Mouse (Mus musculus) hindbrain, embryonic 11.5 days (tissue): ENCODE measurements at regions not wholly inside any gene's neighbourhood (a gene's known extent, or its start where the extent isn't known, plus 50 kb on each side); places are given as distances from the start of the nearest gene placed in this dataset.

ENCODE experiments used
- ATAC-seq: fragments of 200-750 bp; cut with Nextera tagmentation; 2 replicates; pipeline ENCODE4 v1.8.0; 2017; ENCODE audit warnings: mild to moderate bottlenecking, moderate TSS enrichment, moderate library complexity; ENCODE audit not compliant: low FRiP score
- DNase-seq: peaks from one replicate; pipeline ENCODE4 v3.0.0-alpha.2; 2015; ENCODE audit warnings: low spot score
- H3K27ac ChIP-seq: fragments of 300-500 bp; sonication (generic); 2 replicates; pipeline ENCODE4 v1.5.1; 2014; ENCODE audit warnings: mild to moderate bottlenecking, low read depth, low read length
- H3K27me3 ChIP-seq: fragments of 300-500 bp; sonication (generic); 2 replicates; pipeline ENCODE4 v1.6.1; 2014; ENCODE audit warnings: mild to moderate bottlenecking, low read length, moderate library complexity, mixed read lengths; ENCODE audit not compliant: control insufficient read depth, insufficient read depth
- H3K36me3 ChIP-seq: fragments of 300-500 bp; sonication (generic); 2 replicates; pipeline ENCODE4 v1.6.1; 2014; ENCODE audit warnings: mild to moderate bottlenecking, low read length, moderate library complexity, mixed read lengths; ENCODE audit not compliant: control insufficient read depth, insufficient read depth
- H3K4me1 ChIP-seq: fragments of 300-500 bp; sonication (generic); replicated peaks from 2 replicates; pipeline ENCODE4 v1.6.1; 2014; ENCODE audit warnings: low read length, mixed read lengths; ENCODE audit not compliant: control insufficient read depth, insufficient read depth
- H3K4me2 ChIP-seq: fragments of 300-500 bp; sonication (generic); replicated peaks from 2 replicates; pipeline ENCODE4 v1.6.1; 2014; ENCODE audit warnings: mild to moderate bottlenecking, low read depth, low read length
- H3K4me3 ChIP-seq: fragments of 300-500 bp; sonication (generic); 2 replicates; pipeline ENCODE4 v1.5.1; 2014; ENCODE audit warnings: low read depth, low read length
- H3K9ac ChIP-seq: fragments of 300-500 bp; sonication (generic); 2 replicates; pipeline ENCODE4 v1.6.1; 2014; ENCODE audit warnings: low read depth, low read length
- H3K9me3 ChIP-seq: fragments of 300-500 bp; sonication (generic); 2 replicates; pipeline ENCODE4 v1.6.1; 2016; ENCODE audit warnings: low read length; ENCODE audit not compliant: control insufficient read depth
- WGBS: fragments of 180-500 bp; shearing (Covaris S2); extraction: QIAGEN DNeasy Blood & Tissue Kit; methylation state at CpG from one replicate; pipeline ENCODE4 v1.1.7; 2014; 5-methylcytosine and 5-hydroxymethylcytosine counted together

DNA sequence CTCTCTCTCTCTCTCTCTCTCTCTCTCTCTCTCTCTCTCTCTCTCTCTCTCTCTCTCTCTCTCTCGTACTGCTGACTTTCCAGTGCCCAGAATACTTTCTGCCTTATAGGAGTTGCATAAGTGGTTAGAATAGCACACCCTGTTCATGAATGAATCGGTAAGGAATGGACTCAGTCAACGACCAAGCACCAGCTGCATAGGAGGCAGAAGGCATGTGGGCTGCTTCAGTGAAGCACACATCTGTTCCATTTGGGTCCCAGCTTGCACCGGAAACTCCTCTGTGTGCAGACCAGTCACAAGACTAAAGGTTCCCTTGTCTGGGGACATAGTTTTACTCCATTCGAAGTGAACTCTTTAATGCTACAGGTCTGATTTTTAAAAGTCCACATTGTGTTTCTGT is 64.3 kb upstream of the Nphp3 start:
- 85% methylated on average over 5 of the region's 5 CpGs for WGBS
- no peaks in the 10 kb centered on the region for H3K27me3 ChIP-seq
- H3K4me3 ChIP-seq: no peak overlapping the region
- H3K9ac ChIP-seq: no peak overlapping the region
- no peak overlapping the region for H3K27ac ChIP-seq
- H3K9me3 ChIP-seq: no peaks in the 10 kb centered on the region
- ATAC-seq (no peak), DNase-seq (no peak)
- H3K4me1 ChIP-seq: no peaks in the 10 kb centered on the region
- no peak overlapping the region for H3K4me2 ChIP-seq
- no peaks in the 10 kb centered on the region for H3K36me3 ChIP-seq

DNA sequence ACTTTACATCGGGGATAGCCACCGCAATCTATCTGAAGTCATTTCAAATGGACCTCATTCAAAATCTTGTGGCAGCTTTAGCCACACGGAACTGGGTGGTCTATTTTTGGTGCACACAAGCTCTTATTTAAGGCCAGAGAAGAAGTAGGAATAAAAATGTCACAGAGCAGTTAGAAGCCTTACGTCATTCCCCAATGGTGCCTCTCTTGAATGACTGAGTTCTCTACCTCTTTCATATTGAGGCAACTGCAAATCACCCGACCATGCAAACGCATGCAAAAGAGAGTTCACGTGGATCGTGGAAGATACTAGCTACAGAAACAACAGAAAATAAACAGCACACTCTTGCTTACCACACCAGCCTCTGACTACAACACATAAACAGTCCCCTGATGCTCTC is 62.3 kb upstream of the Nphp3 start:
- 88% methylated on average over 8 of the region's 8 CpGs for WGBS
- no peak for DNase-seq

DNA sequence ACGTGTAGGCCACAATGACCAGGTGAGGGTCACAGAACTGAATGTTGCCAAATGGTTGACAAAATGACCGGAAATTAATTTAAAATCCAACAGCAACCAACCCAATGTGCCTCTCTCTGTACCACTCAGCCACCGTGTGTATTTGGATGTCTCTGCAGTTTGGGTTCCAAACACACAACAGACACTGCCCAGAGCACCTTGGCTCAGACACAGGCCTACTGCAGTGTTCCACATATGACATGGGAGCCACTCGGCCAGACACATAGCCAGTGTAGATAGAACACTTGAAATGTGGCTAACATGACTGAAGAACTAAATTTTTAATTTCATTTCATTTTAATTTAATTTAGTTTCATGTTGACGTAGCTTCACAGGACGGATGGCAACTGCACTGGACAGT is 61.8 kb upstream of the Nphp3 start:
- ATAC-seq (no peak), DNase-seq (no peak)
- H3K4me2 ChIP-seq: no peak overlapping the region
- no peaks in the 10 kb centered on the region for H3K9me3 ChIP-seq
- H3K27ac ChIP-seq: no peak overlapping the region
- H3K9ac ChIP-seq: no peak overlapping the region
- no peaks in the 10 kb centered on the region for H3K36me3 ChIP-seq
- no peaks in the 10 kb centered on the region for H3K4me1 ChIP-seq
- H3K4me3 ChIP-seq: no peak overlapping the region
- no peaks in the 10 kb centered on the region for H3K27me3 ChIP-seq
- WGBS: 93% methylated on average over 6 of the region's 6 CpGs

More for the DNA sequence above, 62.3 kb upstream of the Nphp3 start:
- no peak overlapping the region for H3K4me3 ChIP-seq
- no peaks in the 10 kb centered on the region for H3K36me3 ChIP-seq
- no peak for ATAC-seq
- H3K9me3 ChIP-seq: no peaks in the 10 kb centered on the region
- H3K4me2 ChIP-seq: no peak overlapping the region
- H3K4me1 ChIP-seq: no peaks in the 10 kb centered on the region
- H3K27me3 ChIP-seq: no peaks in the 10 kb centered on the region
- no peak overlapping the region for H3K9ac ChIP-seq
- H3K27ac ChIP-seq: no peak overlapping the region

DNA sequence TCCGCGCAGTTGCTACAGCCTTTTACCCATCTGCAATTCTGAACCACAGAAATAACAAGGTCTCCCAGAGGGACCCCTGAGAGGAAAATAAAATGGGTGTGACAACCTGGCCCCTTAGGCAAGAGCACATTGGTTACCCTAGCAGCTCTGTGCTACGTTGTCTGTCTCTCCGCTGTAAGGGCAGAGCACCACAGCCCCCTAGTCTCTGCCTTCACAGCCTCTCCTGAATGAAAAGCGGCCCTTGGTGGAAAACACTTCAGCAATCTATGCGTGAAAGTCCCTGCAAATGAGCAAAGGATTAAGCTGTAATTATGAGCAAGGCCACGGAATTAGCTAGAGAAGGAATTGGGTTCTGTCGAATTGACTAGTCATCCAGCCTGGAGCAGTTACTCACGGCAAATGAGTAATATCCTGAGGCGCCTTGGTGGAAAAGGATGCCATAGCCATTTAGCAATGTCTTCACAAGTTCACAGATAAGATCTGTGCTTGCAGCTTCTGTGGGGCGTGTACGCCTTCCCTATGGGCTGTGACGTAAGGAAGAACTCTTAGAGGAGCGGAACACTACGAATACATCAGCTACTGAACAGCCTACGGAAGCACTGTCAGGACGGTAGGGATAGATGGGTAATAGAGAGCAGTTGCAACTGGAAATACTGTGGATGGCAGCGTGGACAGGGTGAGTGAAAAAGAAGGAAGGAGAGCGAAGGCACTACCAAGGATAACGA is 61.0 kb upstream of the Nphp3 start:
- no peak overlapping the region for H3K4me3 ChIP-seq
- 86% methylated on average over 20 of the region's 20 CpGs for WGBS
- H3K4me1 ChIP-seq: no peaks in the 10 kb centered on the region
- no peaks in the 10 kb centered on the region for H3K27me3 ChIP-seq
- no peak overlapping the region for H3K4me2 ChIP-seq
- no peak overlapping the region for H3K27ac ChIP-seq
- no peak overlapping the region for H3K9ac ChIP-seq
- H3K9me3 ChIP-seq: no peaks in the 10 kb centered on the region
- DNase-seq (no peak), ATAC-seq (no peak)
- H3K36me3 ChIP-seq: no peaks in the 10 kb centered on the region

DNA sequence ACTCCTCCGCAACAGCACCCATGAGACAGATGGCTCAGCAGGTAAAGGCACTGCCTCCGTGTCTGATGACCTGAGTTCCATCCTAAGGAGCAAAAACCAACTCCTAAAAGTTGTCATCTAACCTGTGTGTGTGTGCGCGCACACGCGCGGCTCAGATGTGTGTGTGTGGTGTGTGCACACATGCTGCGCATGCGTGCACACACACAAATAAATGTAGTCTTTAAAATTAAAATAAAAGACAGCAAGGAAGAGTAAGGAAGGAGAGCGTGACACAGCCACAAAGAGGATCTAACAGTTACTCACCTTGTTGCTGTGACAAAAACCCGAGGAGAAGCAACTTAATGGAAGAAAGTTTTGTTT is 60.5 kb upstream of the Nphp3 start:
- WGBS: 95% methylated on average over 11 of the region's 11 CpGs
- ATAC-seq: no peak
- no peak overlapping the region for H3K9ac ChIP-seq
- no peak overlapping the region for H3K4me3 ChIP-seq
- H3K4me2 ChIP-seq: no peak overlapping the region
- no peaks in the 10 kb centered on the region for H3K9me3 ChIP-seq
- no peaks in the 10 kb centered on the region for H3K27me3 ChIP-seq
- H3K36me3 ChIP-seq: no peaks in the 10 kb centered on the region
- H3K27ac ChIP-seq: no peak overlapping the region
- DNase-seq: no peak
- no peaks in the 10 kb centered on the region for H3K4me1 ChIP-seq

DNA sequence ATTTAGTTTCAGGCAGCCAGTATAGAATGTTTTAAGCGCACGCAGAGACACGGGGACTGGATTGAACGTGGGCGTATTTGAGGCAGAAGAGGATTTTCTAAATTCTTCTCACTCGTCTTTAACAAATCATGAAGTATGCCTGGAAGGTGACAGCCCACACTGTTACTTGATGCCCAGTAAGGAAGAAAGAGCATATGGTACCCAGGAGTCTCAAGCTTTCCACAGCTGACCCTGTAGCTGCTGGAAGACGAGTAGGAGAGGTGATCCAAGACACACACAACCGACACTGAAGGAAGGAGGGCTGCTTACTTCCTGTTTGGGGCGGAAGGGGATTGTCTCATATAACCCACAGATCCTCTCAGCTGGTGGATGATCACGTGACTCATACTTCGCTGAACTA is 56.9 kb upstream of the Nphp3 start:
- no peak overlapping the region for H3K27ac ChIP-seq
- no peaks in the 10 kb centered on the region for H3K36me3 ChIP-seq
- H3K4me3 ChIP-seq: no peak overlapping the region
- no peak overlapping the region for H3K9ac ChIP-seq
- H3K9me3 ChIP-seq: no peaks in the 10 kb centered on the region
- H3K27me3 ChIP-seq: no peaks in the 10 kb centered on the region
- H3K4me2 ChIP-seq: no peak overlapping the region
- ATAC-seq (no peak), DNase-seq (no peak)
- 90% methylated on average over 11 of the region's 11 CpGs for WGBS
- H3K4me1 ChIP-seq: no peaks in the 10 kb centered on the region

DNA sequence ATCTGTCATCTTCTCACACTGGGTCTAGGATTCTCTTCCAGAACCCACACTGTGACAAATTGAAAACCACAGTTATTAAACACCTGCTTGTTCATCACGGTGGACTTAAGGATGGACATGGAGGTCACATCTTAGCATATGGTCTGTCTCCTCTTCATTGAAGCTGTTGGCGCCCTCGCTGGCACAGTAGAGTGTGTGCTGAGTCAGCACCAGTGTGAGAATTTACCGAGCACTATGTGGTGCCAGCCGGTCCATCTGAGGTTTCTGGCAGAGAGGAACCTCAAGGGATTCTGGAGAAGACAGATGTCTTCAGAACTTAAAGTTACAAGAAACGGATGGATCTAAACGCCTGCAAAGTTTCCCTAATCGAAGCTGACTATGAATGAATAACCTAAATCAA is 50.5 kb upstream of the Nphp3 start:
- no peak overlapping the region for H3K27ac ChIP-seq
- ATAC-seq (no peak), DNase-seq (no peak)
- H3K4me1 ChIP-seq: no peaks in the 10 kb centered on the region
- no peaks in the 10 kb centered on the region for H3K9me3 ChIP-seq
- 93% methylated on average over 8 of the region's 8 CpGs for WGBS
- no peaks in the 10 kb centered on the region for H3K27me3 ChIP-seq
- no peaks in the 10 kb centered on the region for H3K36me3 ChIP-seq
- no peak overlapping the region for H3K4me2 ChIP-seq
- no peak overlapping the region for H3K4me3 ChIP-seq
- H3K9ac ChIP-seq: no peak overlapping the region
